Mouse (Mus musculus) limb, embryonic 14.5 days (tissue): ENCODE measurements around the gene Rbfox1. TPM values are rescaled to one million over a fixed set of nuclear protein-coding genes. Genes with fewer than 3 reads are reported as not detected.

Experiments used
- ATAC-seq: fragments of 200-750 bp; cut with Nextera tagmentation; 2 replicates; pipeline ENCODE4 v1.8.0; 2017; ENCODE audit warnings: low read depth, moderate number of reproducible peaks, moderate TSS enrichment; ENCODE audit not compliant: low FRiP score
- DNase-seq: peaks from one replicate; pipeline ENCODE4 v3.0.0-alpha.2; 2015; ENCODE audit warnings: low spot score
- H3K27ac ChIP-seq: fragments of 300-500 bp; sonication (generic); replicated peaks from 2 replicates; pipeline ENCODE4 v1.5.1; 2014; ENCODE audit warnings: low read depth, mild to moderate bottlenecking, low read length, moderate library complexity, mixed read lengths
- H3K27me3 ChIP-seq: fragments of 300-500 bp; sonication (generic); 2 replicates; pipeline ENCODE4 v1.6.1; 2014; ENCODE audit warnings: low read length, mixed read lengths; ENCODE audit not compliant: control insufficient read depth, insufficient read depth
- H3K36me3 ChIP-seq: fragments of 300-500 bp; sonication (generic); 2 replicates; pipeline ENCODE4 v1.6.1; 2014; ENCODE audit warnings: mild to moderate bottlenecking, low read length, moderate library complexity, mixed read lengths; ENCODE audit not compliant: control insufficient read depth, insufficient read depth
- H3K4me1 ChIP-seq: fragments of 300-500 bp; sonication (generic); 2 replicates; pipeline ENCODE4 v1.6.1; 2014; ENCODE audit warnings: antibody characterized with exemption, low read length, mixed read lengths; ENCODE audit not compliant: control insufficient read depth, insufficient read depth
- H3K4me2 ChIP-seq: fragments of 300-500 bp; sonication (generic); replicated peaks from 2 replicates; pipeline ENCODE4 v1.6.1; 2014; ENCODE audit warnings: low read depth, mild to moderate bottlenecking, low read length, moderate library complexity; ENCODE audit not compliant: severe bottlenecking
- H3K4me3 ChIP-seq: fragments of 300-500 bp; sonication (generic); replicated peaks from 2 replicates; pipeline ENCODE4 v1.5.1; 2014; ENCODE audit warnings: low read length
- H3K9ac ChIP-seq: fragments of 300-500 bp; sonication (generic); 2 replicates; pipeline ENCODE4 v1.6.1; 2014; ENCODE audit warnings: mild to moderate bottlenecking, low read depth, low read length, moderate library complexity; ENCODE audit not compliant: severe bottlenecking
- H3K9me3 ChIP-seq: fragments of 300-500 bp; sonication (generic); 2 replicates; pipeline ENCODE4 v1.6.1; 2016; ENCODE audit warnings: low read length; ENCODE audit not compliant: control insufficient read depth
- POLR2A ChIP-seq: fragments of 200-500 bp; IDR thresholded peaks from 2 replicates; pipeline ENCODE4 v1.8.0; 2012; ENCODE audit warnings: inconsistent platforms, mild to moderate bottlenecking, moderate library complexity, borderline replicate concordance; ENCODE audit not compliant: insufficient read depth, insufficient read length; ENCODE audit errors: extremely low read depth
- WGBS: fragments of 180-500 bp; shearing (Covaris S2); extraction: QIAGEN DNeasy Blood & Tissue Kit; methylation state at CpG from one replicate; pipeline ENCODE4 v1.1.7; 2014; 5-methylcytosine and 5-hydroxymethylcytosine counted together
- polyA plus RNA-seq, 2 experiments: library from polyadenylated mRNA; depleted of rRNA in 1 of 2; stranded (reverse) in 1 of 2; unstranded in 1 of 2; fragments of >200 nt; fragmentation: Nextera tagmentation in 1 of 2; extraction: Ambion mirVana in 1 of 2; gene quantifications; 2 replicates each; pipeline versions ENCODE4 v1.2.1 to v1.2.3; 2012 to 2014

Gene Rbfox1
- polyA plus RNA-seq, 2 experiments, result 3.8 to 6.0 TPM

- H3K9ac ChIP-seq, result no peak overlapping the region
- TF ChIP-seq POLR2A, result no peak
- H3K4me2 ChIP-seq, result no peak overlapping the region
- H3K27me3 ChIP-seq, result no peaks in the 10 kb centered on the region
- H3K9me3 ChIP-seq, result no peaks in the 10 kb centered on the region
- 74% methylated on average over 3 of the region's 3 CpGs for WGBS
- ATAC-seq (no peak), DNase-seq (no peak)
- H3K4me1 ChIP-seq, result no peaks in the 10 kb centered on the region
- H3K4me3 ChIP-seq, result no peak overlapping the region
- no peak overlapping the region for H3K27ac ChIP-seq
- no peaks in the 10 kb centered on the region for H3K36me3 ChIP-seq
Measured at GRCm38 (mm10) chr16:6265610-6266009, 380.5 kb downstream of the Rbfox1 start.

GRCm38 (mm10) chr16:6271596-6272370 is 386.6 kb downstream of the Rbfox1 start:
- H3K9me3 ChIP-seq, result no peaks in the 10 kb centered on the region
- WGBS, result 71% methylated on average over 7 of the region's 7 CpGs
- no peak overlapping the region for H3K4me3 ChIP-seq

GRCm38 (mm10) chr16:6283496-6283895 is 398.3 kb downstream of the Rbfox1 start:
- Histone ChIP-seq H3K9ac (no peak overlapping the region), H3K27me3 (no peaks in the 10 kb centered on the region), H3K4me1 (no peaks in the 10 kb centered on the region), H3K9me3 (no peaks in the 10 kb centered on the region), H3K4me3 (no peak overlapping the region), H3K4me2 (no peak overlapping the region), H3K36me3 (no peaks in the 10 kb centered on the region), H3K27ac (no peak overlapping the region)
- WGBS, result 85% methylated on average over 4 of the region's 4 CpGs
- no peak for ATAC-seq
- no peak for DNase-seq
- TF ChIP-seq POLR2A, result no peak

More at GRCm38 (mm10) chr16:6271596-6272370, 386.6 kb downstream of the Rbfox1 start:
- H3K4me2 ChIP-seq, result no peak overlapping the region
- H3K9ac ChIP-seq, result no peak overlapping the region
- H3K4me1 ChIP-seq, result no peaks in the 10 kb centered on the region
- no peak for TF ChIP-seq POLR2A
- DNase-seq (no peak), ATAC-seq (no peak)
- no peaks in the 10 kb centered on the region for H3K36me3 ChIP-seq
- H3K27ac ChIP-seq, result no peak overlapping the region
- no peaks in the 10 kb centered on the region for H3K27me3 ChIP-seq

- DNase-seq (no peak), ATAC-seq (no peak)
- no peaks in the 10 kb centered on the region for H3K4me1 ChIP-seq
- H3K4me2 ChIP-seq, result no peak overlapping the region
- no peaks in the 10 kb centered on the region for H3K27me3 ChIP-seq
- no peak for TF ChIP-seq POLR2A
- H3K9ac ChIP-seq, result no peak overlapping the region
- no peak overlapping the region for H3K27ac ChIP-seq
- no peaks in the 10 kb centered on the region for H3K9me3 ChIP-seq
- no peaks in the 10 kb centered on the region for H3K36me3 ChIP-seq
- WGBS, result 57% methylated on average over 4 of the region's 4 CpGs
- H3K4me3 ChIP-seq, result no peak overlapping the region
Measured at GRCm38 (mm10) chr16:6284317-6284716, 399.2 kb downstream of the Rbfox1 start.

GRCm38 (mm10) chr16:6287699-6288098 is 402.5 kb downstream of the Rbfox1 start:
- no peak for ATAC-seq
- 81% methylated on average over 2 of the region's 2 CpGs for WGBS
- H3K4me3 ChIP-seq, result no peak overlapping the region
- no peaks in the 10 kb centered on the region for H3K27me3 ChIP-seq
- H3K4me1 ChIP-seq, result no peaks in the 10 kb centered on the region
- H3K9ac ChIP-seq, result no peak overlapping the region
- DNase-seq, result no peak
- H3K27ac ChIP-seq, result no peak overlapping the region
- no peak for TF ChIP-seq POLR2A
- H3K36me3 ChIP-seq, result no peaks in the 10 kb centered on the region
- H3K9me3 ChIP-seq, result no peaks in the 10 kb centered on the region
- H3K4me2 ChIP-seq, result no peak overlapping the region
